Mouse (Mus musculus): ENCODE data around the gene Ralgps1. TPM values are rescaled to one million over a fixed set of nuclear protein-coding genes. Genes with fewer than 3 reads are reported as not detected.

The Ralgps1 gene
- total RNA-seq, 4 experiments from 2014 or later: 59.8 to 68.0 (median 67.1) TPM

DNA sequence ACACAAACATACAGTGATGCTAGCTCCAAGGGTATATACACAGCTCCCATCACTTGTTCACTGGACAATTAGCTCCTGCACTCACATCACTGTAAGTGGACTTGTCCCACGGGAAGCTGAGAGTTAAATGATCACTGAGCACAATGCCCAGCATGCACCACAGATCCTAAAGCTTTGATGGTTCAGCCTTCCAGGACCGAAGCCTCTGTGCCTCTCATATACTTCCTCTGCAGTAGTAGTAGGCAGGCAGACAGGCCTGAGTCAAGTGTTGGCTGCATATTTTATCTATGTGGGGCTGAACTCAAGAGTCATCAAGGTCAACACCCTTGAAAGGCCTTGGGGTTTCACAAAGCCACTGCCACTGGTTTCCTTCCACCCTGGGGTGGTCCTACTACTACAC, 49.6 kb downstream of the Ralgps1 start:
- DNase-seq (ENCODE audit: low spot score in 2 of 2): no peak

DNA sequence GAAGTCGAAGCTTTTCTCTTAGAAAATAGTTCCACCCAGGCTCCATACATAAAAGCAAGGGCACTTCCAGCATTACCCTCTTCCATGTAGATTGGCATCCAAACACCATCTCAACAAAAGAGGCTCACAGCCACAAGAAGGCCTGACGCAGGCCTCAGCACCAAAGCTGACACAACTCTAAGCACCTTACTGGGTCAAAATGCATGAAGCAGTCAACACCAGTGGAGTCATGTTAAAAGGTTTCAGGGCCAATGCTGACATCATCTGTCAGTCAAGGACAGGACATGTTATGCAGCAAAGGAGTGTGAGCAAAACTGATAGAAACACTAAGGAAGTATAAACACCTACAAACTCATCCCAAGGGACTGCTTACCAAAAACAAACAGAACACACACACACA, 50.3 kb downstream of the Ralgps1 start:
- DNase-seq (ENCODE audit: low spot score in 2 of 2): no peak

DNA sequence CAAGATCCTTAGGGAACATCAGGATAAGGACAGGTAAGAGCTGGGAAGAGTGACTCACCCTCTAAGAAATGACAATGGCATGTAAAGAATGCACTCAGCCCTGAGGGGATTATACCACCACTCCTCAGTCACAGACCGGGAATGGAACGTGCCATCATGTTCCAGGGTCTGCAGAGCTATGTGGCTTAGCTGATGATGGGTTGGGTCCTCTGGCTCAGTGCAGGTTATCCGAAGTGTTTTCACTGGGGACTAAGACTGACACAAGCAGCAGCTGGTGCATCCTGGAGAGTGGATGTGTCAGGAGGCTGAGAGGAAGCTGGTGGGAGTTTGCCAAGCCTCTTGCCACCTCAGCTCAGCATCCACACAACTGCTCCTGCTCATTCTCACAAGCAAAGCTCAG, 50.7 kb downstream of the Ralgps1 start:
- no peak for DNase-seq (ENCODE audit: low spot score in 2 of 2)

- DNase-seq (ENCODE audit: low spot score in 2 of 2): no peak
These were observed 51.4 kb downstream of the Ralgps1 start for GRCm38 (mm10) chr2:33319934-33320333.

DNA sequence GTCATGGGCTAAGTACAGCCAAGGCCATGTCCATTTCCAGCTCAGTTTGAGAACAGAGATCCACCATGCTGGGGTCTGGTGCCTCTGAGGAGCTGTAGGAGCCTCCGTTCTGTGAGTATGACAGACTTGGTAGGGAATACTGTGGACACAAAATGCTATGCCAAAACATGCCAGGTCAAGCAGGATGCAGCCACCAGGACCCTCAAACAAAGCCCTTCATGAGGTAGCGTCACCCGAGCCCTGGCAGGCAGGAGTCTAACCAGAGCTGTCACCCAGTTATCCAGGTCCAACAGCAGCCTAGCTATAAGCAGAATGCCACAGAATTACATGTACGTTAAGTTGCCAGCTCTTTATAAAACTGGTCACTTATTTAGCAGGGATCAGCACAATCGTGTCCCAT, 51.8 kb downstream of the Ralgps1 start:
- no peak for DNase-seq (ENCODE audit: low spot score in 2 of 2)

DNA sequence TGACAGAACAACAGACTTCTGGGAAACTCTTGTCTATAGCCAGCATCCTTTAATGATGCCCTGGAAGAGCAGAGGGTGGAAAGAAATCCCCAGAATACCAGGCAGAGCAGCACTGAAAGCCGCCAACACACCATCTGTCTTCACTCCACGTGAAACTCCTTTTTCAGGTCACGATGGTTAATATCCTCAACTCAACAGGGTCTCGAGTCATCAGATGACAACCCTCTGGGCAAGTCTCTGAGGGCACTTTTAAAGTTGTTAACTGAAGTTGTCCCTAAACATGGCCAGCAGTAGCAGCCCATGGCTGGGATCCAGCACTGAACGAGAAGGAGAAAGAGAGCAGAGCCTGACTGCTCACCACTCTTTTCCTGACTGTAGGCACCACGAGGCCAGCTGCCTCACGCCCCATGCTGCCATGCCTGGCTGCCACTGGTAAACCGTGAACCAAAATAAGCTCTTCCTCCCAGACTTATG, 52.8 kb downstream of the Ralgps1 start:
- DNase-seq (ENCODE audit: low spot score in 2 of 2): peak in 1 of 2 experiments; percentile 67

DNA sequence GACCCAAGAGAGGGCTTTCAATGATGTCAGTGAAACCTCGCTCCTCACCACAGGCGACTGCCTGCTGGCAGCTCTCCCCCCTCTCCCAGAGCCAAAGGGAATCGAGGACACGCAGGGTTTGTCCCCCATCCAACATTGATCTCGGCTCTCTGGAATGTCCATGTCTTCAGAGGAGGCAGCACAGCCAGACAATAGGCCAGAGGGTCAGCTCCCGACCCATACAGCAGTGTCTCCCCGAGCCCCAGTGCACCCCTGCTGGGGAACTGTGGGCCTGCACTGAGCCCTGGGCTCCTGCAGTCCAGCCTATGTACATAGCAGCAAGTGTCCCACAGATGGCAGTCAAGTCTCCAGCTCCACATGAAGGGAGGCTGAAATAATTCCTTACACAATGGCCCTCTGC, 54.8 kb downstream of the Ralgps1 start:
- DNase-seq (ENCODE audit: low spot score in 2 of 2): peak in 1 of 2 experiments; percentile 68

GRCm38 (mm10) chr2:33316063-33316405, 55.3 kb downstream of the Ralgps1 start:
- DNase-seq (ENCODE audit: low spot score in 2 of 2): no peak

- no peak for DNase-seq (ENCODE audit: low spot score in 2 of 2)
These were observed 55.8 kb downstream of the Ralgps1 start for GRCm38 (mm10) chr2:33315233-33316062.

DNA sequence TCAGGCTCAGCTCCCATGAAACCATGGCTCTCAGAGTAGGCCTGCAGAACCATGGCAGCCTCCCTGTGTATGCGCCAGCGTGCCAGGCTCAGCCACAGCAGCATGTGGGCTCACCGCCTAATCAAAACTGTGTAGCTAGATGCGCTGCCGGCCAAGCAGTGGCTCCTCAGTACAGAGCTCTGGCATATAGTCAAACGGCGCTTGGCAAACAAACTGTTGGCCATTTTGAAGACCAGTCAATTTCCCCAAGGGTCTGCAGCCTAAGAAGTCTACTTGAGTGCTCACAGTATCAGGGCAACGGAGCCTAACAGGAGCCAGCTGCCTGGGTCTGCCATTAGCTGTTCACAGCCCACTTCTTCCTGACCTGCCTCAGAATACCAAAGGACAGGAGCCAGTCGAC, 61.9 kb downstream of the Ralgps1 start:
- peak in 1 of 2 experiments; percentile 62 for DNase-seq (ENCODE audit: low spot score in 2 of 2)

- no peak for DNase-seq (ENCODE audit: low spot score in 2 of 2)
These were observed 64.7 kb downstream of the Ralgps1 start for GRCm38 (mm10) chr2:33306565-33306964.

- DNase-seq (ENCODE audit: low spot score in 2 of 2): no peak
These were observed 67.8 kb downstream of the Ralgps1 start for GRCm38 (mm10) chr2:33303416-33303947.

- no peak for DNase-seq (ENCODE audit: low spot score in 2 of 2)
These were observed 68.5 kb downstream of the Ralgps1 start for GRCm38 (mm10) chr2:33302828-33303227.

DNA sequence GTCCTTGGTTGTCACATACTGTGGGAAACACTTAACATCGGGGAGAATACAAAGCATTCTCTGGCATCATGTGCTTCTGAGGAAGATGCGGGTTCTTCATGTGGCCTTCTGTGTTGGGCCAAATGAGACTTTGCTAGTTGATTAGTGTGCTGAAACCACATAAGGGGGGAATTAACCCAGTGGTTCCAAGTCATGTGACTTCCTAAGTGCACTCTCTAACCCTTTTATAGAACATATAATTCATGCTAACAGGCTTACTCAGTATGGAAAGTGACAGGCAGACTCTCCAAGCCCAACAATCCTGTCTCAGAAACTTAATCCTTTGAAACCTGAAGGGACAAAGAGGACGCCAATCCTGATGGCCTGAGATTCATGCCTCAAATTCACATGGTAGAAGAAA, 68.9 kb downstream of the Ralgps1 start:
- DNase-seq (ENCODE audit: low spot score in 2 of 2): no peak

- DNase-seq (ENCODE audit: low spot score in 2 of 2): no peak
These were observed 70.8 kb downstream of the Ralgps1 start for GRCm38 (mm10) chr2:33300371-33301046.

DNA sequence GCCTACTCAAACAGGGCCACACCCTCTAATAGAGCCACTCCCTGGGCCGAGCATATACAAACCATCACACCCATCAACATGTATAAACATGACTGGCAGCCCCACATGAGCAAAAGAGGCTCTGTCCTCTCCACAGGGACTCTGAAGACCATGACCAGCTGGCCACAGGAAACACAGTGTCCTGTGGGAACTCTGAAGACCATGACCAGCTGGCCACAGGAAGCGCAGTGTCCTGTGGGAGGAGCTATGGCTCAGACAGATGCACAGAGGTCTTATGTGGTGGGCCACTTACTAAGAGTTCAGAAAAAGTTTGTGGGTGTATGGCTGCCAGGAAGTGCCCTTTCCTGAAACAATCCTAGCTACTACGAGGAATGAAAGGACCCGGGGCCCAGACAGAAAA, 72.4 kb downstream of the Ralgps1 start:
- no peak for DNase-seq (ENCODE audit: low spot score in 2 of 2)

GRCm38 (mm10) chr2:33295115-33295514, 76.2 kb downstream of the Ralgps1 start:
- no peak for DNase-seq (ENCODE audit: low spot score in 2 of 2)

DNA sequence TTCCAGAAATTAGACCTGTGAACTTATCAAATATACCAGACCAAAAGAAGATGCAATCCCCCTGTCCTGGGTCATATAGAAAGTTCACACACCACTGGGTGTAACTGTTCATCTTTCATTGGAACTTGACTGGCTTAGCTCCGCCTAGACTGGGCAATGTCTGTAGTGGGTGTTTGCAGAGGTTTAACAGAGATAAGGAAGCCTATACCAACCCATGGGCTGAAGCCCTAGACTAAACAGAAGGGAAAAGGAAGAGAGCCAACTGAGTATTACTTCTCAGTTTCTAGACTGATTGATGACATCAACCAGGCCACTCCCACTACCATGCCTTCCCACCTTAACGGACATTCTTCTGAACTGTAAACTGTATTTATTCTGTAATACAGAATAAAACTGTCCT, 79.2 kb downstream of the Ralgps1 start:
- DNase-seq (ENCODE audit: low spot score in 2 of 2): no peak

- DNase-seq (ENCODE audit: low spot score in 2 of 2): no peak
These were observed 80.8 kb downstream of the Ralgps1 start for GRCm38 (mm10) chr2:33290491-33290890.

- DNase-seq (ENCODE audit: low spot score in 2 of 2): no peak
These were observed 82.4 kb downstream of the Ralgps1 start for GRCm38 (mm10) chr2:33288837-33289236.

DNA sequence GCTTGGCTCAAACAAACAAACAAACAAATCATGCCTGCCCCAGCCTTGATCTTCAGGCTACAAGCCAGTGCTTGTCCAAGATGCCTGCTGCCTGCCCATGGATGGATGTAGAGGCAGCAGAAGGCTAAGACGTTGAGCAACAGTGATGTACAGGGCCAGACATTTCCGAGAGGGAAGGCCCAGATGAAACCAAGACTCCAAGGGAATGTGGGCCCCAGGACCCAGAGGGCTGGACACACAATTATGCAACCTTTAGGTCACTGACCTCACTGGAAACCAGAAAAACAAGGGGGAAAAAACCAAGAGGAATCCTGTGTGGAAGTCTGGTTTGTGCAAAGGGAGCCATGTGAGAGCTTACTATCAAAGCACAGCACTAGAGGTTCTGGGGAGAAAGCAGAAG, 87.6 kb downstream of the Ralgps1 start:
- DNase-seq (ENCODE audit: low spot score in 2 of 2): no peak

- no peak for DNase-seq (ENCODE audit: low spot score in 2 of 2)
These were observed 88.4 kb downstream of the Ralgps1 start for GRCm38 (mm10) chr2:33282877-33283276.

GRCm38 (mm10) chr2:33281807-33282206, 89.5 kb downstream of the Ralgps1 start:
- no peak for DNase-seq (ENCODE audit: low spot score in 2 of 2)
